ENCODE assay signal across 10 mouse cellular contexts in the genomic region with DNA sequence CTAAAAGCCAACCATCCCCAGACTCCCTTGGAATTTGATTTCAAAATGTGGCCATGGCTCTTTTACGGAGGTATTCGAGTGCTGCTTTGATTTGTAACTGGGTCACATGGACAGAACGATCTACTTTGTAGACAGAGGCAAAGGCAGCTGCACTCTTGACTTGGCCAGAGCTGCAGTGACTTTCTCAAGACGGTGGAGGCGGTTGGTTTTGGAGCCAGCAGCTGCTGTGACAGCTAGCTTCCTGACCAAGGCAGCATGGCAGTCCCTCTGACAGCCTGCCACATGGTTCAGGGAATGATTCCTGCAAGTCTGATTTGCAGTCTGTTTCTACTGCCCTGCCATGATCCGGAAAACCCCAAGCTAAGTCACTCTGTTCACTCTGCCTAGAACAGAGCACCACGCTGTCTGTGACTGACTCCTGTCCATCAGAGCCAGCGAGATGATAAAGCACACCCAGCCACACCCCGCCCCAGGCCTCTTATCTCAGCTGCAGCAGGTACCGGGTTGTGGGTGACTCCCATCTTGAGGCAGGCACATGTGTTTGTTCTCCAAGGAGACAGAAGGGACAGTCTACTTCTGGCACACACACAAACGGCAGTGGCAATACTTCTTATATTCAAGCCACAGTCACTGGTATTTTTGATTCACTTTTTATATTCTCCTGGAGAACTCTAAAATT.
DNase-seq lines count a peak whose midpoint lies in the region; ATAC-seq and TF ChIP-seq lines count a peak whose summit lies in the region.
"Had no signal": no experiment of that assay in that cellular context is flagged by ENCODE, and none has a peak within 500 bp of the region (broad histone marks: within the 10 kb centered on the region; RNA-seq: fewer than 3 reads in every experiment).

No protein-coding gene starts in this region.

- WGBS in embryonic facial prominence, embryonic 11.5 days, result 76% methylated on average over 11 of the region's 11 CpGs
- 77% methylated on average over 11 of the region's 11 CpGs for WGBS in embryonic facial prominence, embryonic 10.5 days
- WGBS in lung, postnatal 0 days, result 28% methylated on average over 11 of the region's 11 CpGs
- 52% methylated on average over 11 of the region's 11 CpGs for WGBS in intestine, embryonic 16.5 days

- H3K4me2 ChIP-seq in embryonic facial prominence, embryonic 11.5 days (ENCODE audit: low read depth, low read length), result no peak overlapping the region
- H3K4me2 ChIP-seq in lung, postnatal 0 days (replicated peaks; ENCODE audit: low read depth, low read length), result no peak overlapping the region
- no peak overlapping the region for H3K4me2 ChIP-seq in intestine, embryonic 16.5 days (ENCODE audit: low read depth, low read length)
- H3K4me2 ChIP-seq: limb, embryonic 12.5 days had no signal

- ATAC-seq in embryonic facial prominence, embryonic 11.5 days (replicated peaks; ENCODE audit: insufficient number of reproducible peaks, low FRiP score, low TSS enrichment, low read depth), result 0 out of 2 replicates have a peak, but pooled peaks have one; percentile 29
- ATAC-seq in lung, postnatal 0 days, result peak; percentile 35; the same call in 1 of the 2 replicates
- ATAC-seq in intestine, embryonic 16.5 days, result peak; percentile 93
- no peak for ATAC-seq in granulocyte monocyte progenitor cell, adult 5-6 weeks (replicated peaks; ENCODE audit: poor library complexity, severe bottlenecking)

- no peaks in the 10 kb centered on the region for H3K36me3 ChIP-seq in embryonic facial prominence, embryonic 11.5 days (replicated peaks; ENCODE audit: control insufficient read depth, insufficient read depth, low read depth, low read length)
- H3K36me3 ChIP-seq in embryonic facial prominence, embryonic 10.5 days (replicated peaks), result no peaks in the 10 kb centered on the region
- no peaks in the 10 kb centered on the region for H3K36me3 ChIP-seq in lung, postnatal 0 days (ENCODE audit: insufficient read depth, low read length)
- H3K36me3 ChIP-seq in intestine, embryonic 16.5 days (ENCODE audit: control insufficient read depth, insufficient read depth, low read length), result no peaks in the 10 kb centered on the region
- H3K36me3 ChIP-seq: limb, embryonic 12.5 days had no signal

- TF ChIP-seq EP300 in lung, postnatal 0 days (IDR thresholded peaks at IDR 0.05), result no peak

- H3K9me3 ChIP-seq in embryonic facial prominence, embryonic 11.5 days (replicated peaks; ENCODE audit: control insufficient read depth, low read length), result no peaks in the 10 kb centered on the region
- no peaks in the 10 kb centered on the region for H3K9me3 ChIP-seq in embryonic facial prominence, embryonic 10.5 days
- H3K9me3 ChIP-seq in lung, postnatal 0 days (ENCODE audit: low read length), result no peaks in the 10 kb centered on the region
- no peaks in the 10 kb centered on the region for H3K9me3 ChIP-seq in intestine, embryonic 16.5 days (ENCODE audit: control insufficient read depth, low read length)
- H3K9me3 ChIP-seq: limb, embryonic 12.5 days had no signal

- no peak for TF ChIP-seq CTCF in lung, postnatal 0 days (IDR thresholded peaks at IDR 0.05)

- no peak overlapping the region for H3K27ac ChIP-seq in embryonic facial prominence, embryonic 11.5 days (replicated peaks; ENCODE audit: low read depth, low read length)
- H3K27ac ChIP-seq in embryonic facial prominence, embryonic 10.5 days (replicated peaks), result no peak overlapping the region
- no peak overlapping the region for H3K27ac ChIP-seq in lung, postnatal 0 days (ENCODE audit: low read length)
- no peak overlapping the region for H3K27ac ChIP-seq in intestine, embryonic 16.5 days (ENCODE audit: low read length)
- H3K27ac ChIP-seq: limb, embryonic 12.5 days had no signal

- no peaks in the 10 kb centered on the region for H3K4me1 ChIP-seq in embryonic facial prominence, embryonic 11.5 days (ENCODE audit: control insufficient read depth, insufficient read depth, low read length)
- H3K4me1 ChIP-seq in embryonic facial prominence, embryonic 10.5 days, result no peaks in the 10 kb centered on the region
- H3K4me1 ChIP-seq in lung, postnatal 0 days (ENCODE audit: insufficient read depth, low read depth, low read length), result no peaks in the 10 kb centered on the region
- no peaks in the 10 kb centered on the region for H3K4me1 ChIP-seq in intestine, embryonic 16.5 days (ENCODE audit: control insufficient read depth, insufficient read depth, low read length)
- H3K4me1 ChIP-seq: limb, embryonic 12.5 days had no signal

- no peaks in the 10 kb centered on the region for H3K27me3 ChIP-seq in embryonic facial prominence, embryonic 11.5 days (ENCODE audit: control insufficient read depth, insufficient read depth, low read length)
- H3K27me3 ChIP-seq in embryonic facial prominence, embryonic 10.5 days (replicated peaks; ENCODE audit: low read depth, poor library complexity, severe bottlenecking), result no peaks in the 10 kb centered on the region
- H3K27me3 ChIP-seq in lung, postnatal 0 days (replicated peaks; ENCODE audit: insufficient read depth, low read length), result no peaks in the 10 kb centered on the region
- H3K27me3 ChIP-seq in intestine, embryonic 16.5 days (replicated peaks; ENCODE audit: control insufficient read depth, insufficient read depth, low read length), result no peaks in the 10 kb centered on the region
- H3K27me3 ChIP-seq: limb, embryonic 12.5 days had no signal

- H3K9ac ChIP-seq in embryonic facial prominence, embryonic 11.5 days (replicated peaks; ENCODE audit: low read length), result no peak overlapping the region
- H3K9ac ChIP-seq in lung, postnatal 0 days (replicated peaks; ENCODE audit: low read depth), result no peak overlapping the region
- no peak overlapping the region for H3K9ac ChIP-seq in intestine, embryonic 16.5 days (ENCODE audit: low read depth, low read length)
- H3K9ac ChIP-seq: limb, embryonic 12.5 days had no signal

- no peak overlapping the region for H3K4me3 ChIP-seq in embryonic facial prominence, embryonic 11.5 days (ENCODE audit: low read depth, low read length)
- H3K4me3 ChIP-seq in embryonic facial prominence, embryonic 10.5 days, result no peak overlapping the region
- H3K4me3 ChIP-seq in lung, postnatal 0 days (ENCODE audit: low read depth, low read length), result no peak overlapping the region
- no peak overlapping the region for H3K4me3 ChIP-seq in intestine, embryonic 16.5 days (ENCODE audit: low read length)
- H3K4me3 ChIP-seq: limb, embryonic 12.5 days; myocyte had no signal

- DNase-seq in embryonic facial prominence, embryonic 11.5 days (ENCODE audit: low spot score), result no peak
- no peak for DNase-seq in embryonic facial prominence, embryonic 10.5 days (ENCODE audit: low spot score)
- no peak for DNase-seq in lung, postnatal 0 days (ENCODE audit: low spot score)
- no peak for DNase-seq in lung, postnatal 4 days
- DNase-seq in spleen, postnatal 4 days (ENCODE audit: low spot score in 2 of 2), result peak; percentile 87 to 89
- DNase-seq in frontal cortex, postnatal 14 days (ENCODE audit: low spot score in 2 of 2), result no peak

Comparison
In these comparisons a context has a peak if more than half of its experiments do, and no peak if none do; other contexts are left out.
1. DNase-seq: peak in spleen, postnatal 4 days (2 of 2); none in embryonic facial prominence, embryonic 11.5 days (single experiment), embryonic facial prominence, embryonic 10.5 days (single experiment), lung, postnatal 0 days (single experiment), lung, postnatal 4 days (0 of 2) and frontal cortex, postnatal 14 days (0 of 2).